Mouse (Mus musculus): ENCODE results near the gene Mkks. TPM values are rescaled to one million over a fixed set of nuclear protein-coding genes. Genes with fewer than 3 reads are reported as not detected.

The Mkks gene
- polyA plus RNA-seq, 1 experiment = 3.4 TPM

DNA sequence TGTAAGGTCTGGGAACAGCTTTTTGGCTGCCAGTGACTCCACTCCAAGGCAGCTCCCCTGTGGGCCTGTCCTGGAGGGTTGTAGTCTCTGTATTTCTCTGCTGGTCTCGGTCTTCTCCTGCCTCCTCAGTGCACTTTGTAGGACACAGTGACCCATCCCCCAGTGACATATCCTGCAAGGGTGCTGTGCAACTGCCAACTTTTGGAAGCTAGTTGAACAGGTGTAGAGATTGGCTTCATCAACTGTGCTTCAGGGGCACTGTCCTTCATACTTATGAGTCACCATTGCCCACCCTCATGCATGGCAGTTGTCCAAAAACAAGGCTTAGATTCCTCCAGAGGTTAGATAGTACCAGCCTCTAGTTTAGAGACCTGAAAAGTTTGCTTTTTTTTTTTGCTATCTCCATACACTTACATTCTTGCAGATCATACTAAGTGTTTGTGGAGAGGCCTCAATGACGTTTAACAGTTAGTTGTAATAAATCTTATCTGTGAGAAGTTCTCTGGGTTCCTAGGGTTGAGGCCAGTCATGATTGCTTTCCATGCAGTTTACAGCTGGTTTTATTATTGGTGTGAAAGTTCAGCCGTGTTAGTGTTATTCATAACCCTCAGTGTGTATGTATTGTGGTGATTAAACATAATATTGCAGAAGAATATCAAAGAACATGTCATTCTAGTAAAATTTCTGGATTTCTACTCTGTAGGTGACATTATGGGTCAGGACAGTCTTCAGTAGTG, 29.2 kb upstream of the Mkks start:
- H3K4me3 ChIP-seq = no peak overlapping the region
- H3K36me3 ChIP-seq (ENCODE audit: control insufficient read depth, insufficient read depth) = no peaks in the 10 kb centered on the region
- no peak overlapping the region for H3ac ChIP-seq (ENCODE audit: control insufficient read depth, insufficient read length)
- no peaks in the 10 kb centered on the region for H3K27me3 ChIP-seq (ENCODE audit: control insufficient read depth, insufficient read depth, insufficient read length)
- TF ChIP-seq USF1 (IDR thresholded peaks at IDR 0.05; ENCODE audit: low read depth) (no peak), MYOG (IDR thresholded peaks at IDR 0.05; ENCODE audit: control insufficient read depth in 1 of 3, insufficient read depth in 1 of 3, insufficient read length in 2 of 3, low read depth in 2 of 3) (peak in 1 of 3 experiments; percentile 33), TCF12 (IDR thresholded peaks at IDR 0.05; ENCODE audit: insufficient read depth, poor library complexity, severe bottlenecking) (no peak), MYOD1 (IDR thresholded peaks at IDR 0.05; ENCODE audit: control insufficient read depth in 1 of 3, insufficient read length in 2 of 3, low read depth in 2 of 3) (peak in 2 of 3 experiments; percentile 74 to 84)
- peak overlapping the region; percentile 83 for H3K4me2 ChIP-seq (ENCODE audit: low read depth)
- no peaks in the 10 kb centered on the region for H3K79me2 ChIP-seq (ENCODE audit: control insufficient read depth, insufficient read depth)

DNA sequence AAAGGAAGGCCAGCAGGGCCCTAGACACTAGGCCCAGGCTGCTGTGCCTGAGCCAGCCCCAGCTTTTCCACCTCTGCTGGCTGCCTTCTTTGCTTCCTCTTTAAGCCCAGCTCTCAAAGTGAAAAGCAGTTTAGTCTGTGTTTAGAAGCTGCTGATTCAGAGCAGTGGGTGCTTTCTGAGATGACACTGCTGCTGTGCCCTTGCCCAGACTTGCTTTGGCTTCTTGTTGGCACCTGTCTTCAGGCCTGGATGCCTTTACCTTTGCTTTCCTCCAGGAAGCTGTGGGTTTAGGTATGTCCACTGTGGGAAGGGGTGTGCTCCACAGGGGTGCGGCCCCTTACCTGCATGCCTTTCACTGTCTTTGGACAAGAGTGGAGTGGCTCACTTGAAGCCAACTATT, 28.2 kb upstream of the Mkks start:
- no peaks in the 10 kb centered on the region for H3K27me3 ChIP-seq (ENCODE audit: control insufficient read depth, insufficient read depth, insufficient read length)
- H3K4me3 ChIP-seq = no peak overlapping the region
- H3K79me2 ChIP-seq (ENCODE audit: control insufficient read depth, insufficient read depth) = no peaks in the 10 kb centered on the region
- H3ac ChIP-seq (ENCODE audit: control insufficient read depth, insufficient read length) = no peak overlapping the region
- no peak overlapping the region for H3K4me2 ChIP-seq (ENCODE audit: low read depth)
- TF ChIP-seq TCF3 (IDR thresholded peaks at IDR 0.05; ENCODE audit: insufficient read length, low read depth) (no peak), TCF12 (IDR thresholded peaks at IDR 0.05; ENCODE audit: insufficient read depth, poor library complexity, severe bottlenecking) (no peak), MYOD1 (IDR thresholded peaks at IDR 0.05; ENCODE audit: control insufficient read depth in 1 of 3, insufficient read length in 2 of 3, low read depth in 2 of 3) (no peak), E2F4 (IDR thresholded peaks at IDR 0.05; ENCODE audit: insufficient read depth) (no peak), REST (IDR thresholded peaks at IDR 0.05; ENCODE audit: insufficient read depth, insufficient read length) (no peak), CEBPB (IDR thresholded peaks at IDR 0.05; ENCODE audit: insufficient read depth, poor library complexity, severe bottlenecking) (no peak), USF1 (IDR thresholded peaks at IDR 0.05; ENCODE audit: low read depth) (no peak), MYOG (IDR thresholded peaks at IDR 0.05; ENCODE audit: control insufficient read depth in 1 of 3, insufficient read depth in 1 of 3, insufficient read length in 2 of 3, low read depth in 2 of 3) (no peak), SRF (IDR thresholded peaks at IDR 0.05; ENCODE audit: control insufficient read depth, insufficient read length, low read depth) (no peak), MAX (IDR thresholded peaks at IDR 0.05; ENCODE audit: low read depth) (no peak), POLR2AphosphoS2 (IDR thresholded peaks at IDR 0.05; ENCODE audit: insufficient read length, low read depth) (no peak), POLR2A (IDR thresholded peaks at IDR 0.05; ENCODE audit: insufficient read length, low read depth) (no peak)
- no peaks in the 10 kb centered on the region for H3K36me3 ChIP-seq (ENCODE audit: control insufficient read depth, insufficient read depth)

DNA sequence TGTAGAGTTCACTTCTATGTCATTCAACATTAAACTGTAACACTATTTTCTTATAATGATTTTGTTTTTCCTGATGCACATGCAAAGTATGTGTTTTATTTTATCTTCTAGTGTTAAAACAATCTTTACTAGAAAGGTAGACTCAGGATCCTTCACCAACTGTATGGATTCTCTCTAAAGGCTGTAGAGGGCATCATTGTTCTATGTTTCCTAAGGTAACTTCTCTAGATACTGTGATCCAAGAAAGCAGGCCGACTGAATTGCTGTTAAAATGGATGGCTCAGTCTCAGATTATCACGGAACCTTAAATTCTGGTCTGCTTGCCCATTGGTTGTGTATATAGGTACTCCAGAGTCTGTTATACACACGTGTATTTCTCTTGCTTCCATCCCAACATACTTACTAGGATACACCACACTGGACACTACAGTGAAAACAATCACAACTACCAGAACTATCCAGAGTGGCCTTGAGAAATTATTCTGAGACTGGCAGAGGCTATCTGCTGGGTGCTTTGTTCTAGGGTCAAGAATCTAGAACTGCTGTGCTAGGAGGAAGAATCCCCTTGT, 23.2 kb upstream of the Mkks start:
- H3K4me3 ChIP-seq = no peak overlapping the region
- no peak overlapping the region for H3ac ChIP-seq (ENCODE audit: control insufficient read depth, insufficient read length)
- TF ChIP-seq CEBPB (IDR thresholded peaks at IDR 0.05; ENCODE audit: insufficient read depth, poor library complexity, severe bottlenecking) = no peak
- TF ChIP-seq MYOG (IDR thresholded peaks at IDR 0.05; ENCODE audit: control insufficient read depth in 1 of 3, insufficient read depth in 1 of 3, insufficient read length in 2 of 3, low read depth in 2 of 3) = no peak
- no peak for TF ChIP-seq MAX (IDR thresholded peaks at IDR 0.05; ENCODE audit: low read depth)
- TF ChIP-seq TCF3 (IDR thresholded peaks at IDR 0.05; ENCODE audit: insufficient read length, low read depth) = no peak
- TF ChIP-seq POLR2A (IDR thresholded peaks at IDR 0.05; ENCODE audit: insufficient read length, low read depth) = no peak
- no peak overlapping the region for H3K4me2 ChIP-seq (ENCODE audit: low read depth)
- H3K79me2 ChIP-seq (ENCODE audit: control insufficient read depth, insufficient read depth) = no peaks in the 10 kb centered on the region
- H3K27me3 ChIP-seq (ENCODE audit: control insufficient read depth, insufficient read depth, insufficient read length) = no peaks in the 10 kb centered on the region
- no peaks in the 10 kb centered on the region for H3K36me3 ChIP-seq (ENCODE audit: control insufficient read depth, insufficient read depth)

DNA sequence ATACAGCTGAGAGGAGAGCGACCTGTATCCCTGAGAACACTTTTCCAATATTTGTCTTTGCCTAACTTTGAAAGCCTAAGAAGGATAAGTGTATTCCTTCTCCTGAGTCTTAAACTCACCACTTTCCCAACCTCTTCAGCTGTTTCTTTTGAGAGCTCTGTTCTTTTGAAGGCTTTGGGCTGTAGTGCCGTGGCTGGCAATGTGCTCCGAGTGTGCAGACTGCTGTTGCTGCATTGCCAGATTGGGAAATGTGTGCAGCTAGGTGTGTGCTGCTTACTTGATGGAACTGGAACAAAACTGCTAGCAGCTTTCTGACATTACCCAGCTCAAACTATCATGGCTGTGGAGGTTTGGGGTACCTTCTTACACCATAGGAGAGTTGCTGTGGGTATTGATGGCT, 21.8 kb upstream of the Mkks start:
- Histone ChIP-seq H3K36me3 (ENCODE audit: control insufficient read depth, insufficient read depth) (no peaks in the 10 kb centered on the region), H3K4me3 (no peak overlapping the region), H3K27me3 (ENCODE audit: control insufficient read depth, insufficient read depth, insufficient read length) (no peaks in the 10 kb centered on the region), H3ac (ENCODE audit: control insufficient read depth, insufficient read length) (no peak overlapping the region), H3K79me2 (ENCODE audit: control insufficient read depth, insufficient read depth) (no peaks in the 10 kb centered on the region), H3K4me2 (ENCODE audit: low read depth) (no peak overlapping the region)
- TF ChIP-seq REST (IDR thresholded peaks at IDR 0.05; ENCODE audit: insufficient read depth, insufficient read length) (no peak), USF1 (IDR thresholded peaks at IDR 0.05; ENCODE audit: low read depth) (no peak), MYOD1 (IDR thresholded peaks at IDR 0.05; ENCODE audit: control insufficient read depth in 1 of 3, insufficient read length in 2 of 3, low read depth in 2 of 3) (no peak), CEBPB (IDR thresholded peaks at IDR 0.05; ENCODE audit: insufficient read depth, poor library complexity, severe bottlenecking) (no peak), TCF12 (IDR thresholded peaks at IDR 0.05; ENCODE audit: insufficient read depth, poor library complexity, severe bottlenecking) (no peak), POLR2AphosphoS2 (IDR thresholded peaks at IDR 0.05; ENCODE audit: insufficient read length, low read depth) (no peak), MYOG (IDR thresholded peaks at IDR 0.05; ENCODE audit: control insufficient read depth in 1 of 3, insufficient read depth in 1 of 3, insufficient read length in 2 of 3, low read depth in 2 of 3) (no peak), MAX (IDR thresholded peaks at IDR 0.05; ENCODE audit: low read depth) (no peak), POLR2A (IDR thresholded peaks at IDR 0.05; ENCODE audit: insufficient read length, low read depth) (no peak), E2F4 (IDR thresholded peaks at IDR 0.05; ENCODE audit: insufficient read depth) (no peak), TCF3 (IDR thresholded peaks at IDR 0.05; ENCODE audit: insufficient read length, low read depth) (no peak), SRF (IDR thresholded peaks at IDR 0.05; ENCODE audit: control insufficient read depth, insufficient read length, low read depth) (no peak)

DNA sequence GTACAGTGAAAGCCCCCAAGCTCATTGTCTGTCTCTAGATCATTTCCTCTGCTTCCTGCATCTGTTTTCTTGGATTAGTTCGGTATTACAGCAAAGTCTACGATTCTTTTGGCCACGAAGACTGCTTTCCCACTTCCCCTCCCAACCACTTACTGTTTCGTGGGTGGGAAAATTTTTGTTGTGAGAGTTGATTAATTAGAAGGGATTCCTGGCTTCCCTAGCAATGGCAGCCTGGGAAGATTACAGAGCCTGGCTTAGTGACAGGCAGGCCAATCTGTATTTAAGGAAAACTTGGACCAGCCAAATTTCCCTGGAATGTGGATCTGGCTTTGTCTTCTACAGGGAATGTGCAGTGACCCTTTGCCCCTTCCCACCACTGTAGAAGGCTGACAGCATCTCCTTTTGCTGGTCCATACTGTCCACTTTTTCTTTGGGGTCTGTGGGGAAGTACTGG, 20.8 kb upstream of the Mkks start:
- no peaks in the 10 kb centered on the region for H3K36me3 ChIP-seq (ENCODE audit: control insufficient read depth, insufficient read depth)
- H3ac ChIP-seq (ENCODE audit: control insufficient read depth, insufficient read length) = no peak overlapping the region
- no peaks in the 10 kb centered on the region for H3K27me3 ChIP-seq (ENCODE audit: control insufficient read depth, insufficient read depth, insufficient read length)
- H3K4me3 ChIP-seq = no peak overlapping the region
- H3K4me2 ChIP-seq (ENCODE audit: low read depth) = no peak overlapping the region
- TF ChIP-seq USF1 (IDR thresholded peaks at IDR 0.05; ENCODE audit: low read depth) (no peak), MAX (IDR thresholded peaks at IDR 0.05; ENCODE audit: low read depth) (no peak), REST (IDR thresholded peaks at IDR 0.05; ENCODE audit: insufficient read depth, insufficient read length) (no peak), E2F4 (IDR thresholded peaks at IDR 0.05; ENCODE audit: insufficient read depth) (no peak), TCF12 (IDR thresholded peaks at IDR 0.05; ENCODE audit: insufficient read depth, poor library complexity, severe bottlenecking) (no peak), SRF (IDR thresholded peaks at IDR 0.05; ENCODE audit: control insufficient read depth, insufficient read length, low read depth) (no peak), POLR2A (IDR thresholded peaks at IDR 0.05; ENCODE audit: insufficient read length, low read depth) (no peak), POLR2AphosphoS2 (IDR thresholded peaks at IDR 0.05; ENCODE audit: insufficient read length, low read depth) (no peak), TCF3 (IDR thresholded peaks at IDR 0.05; ENCODE audit: insufficient read length, low read depth) (no peak), MYOD1 (IDR thresholded peaks at IDR 0.05; ENCODE audit: control insufficient read depth in 1 of 3, insufficient read length in 2 of 3, low read depth in 2 of 3) (no peak), CEBPB (IDR thresholded peaks at IDR 0.05; ENCODE audit: insufficient read depth, poor library complexity, severe bottlenecking) (no peak), MYOG (IDR thresholded peaks at IDR 0.05; ENCODE audit: control insufficient read depth in 1 of 3, insufficient read depth in 1 of 3, insufficient read length in 2 of 3, low read depth in 2 of 3) (no peak)
- no peaks in the 10 kb centered on the region for H3K79me2 ChIP-seq (ENCODE audit: control insufficient read depth, insufficient read depth)
